Mouse (Mus musculus) kidney, postnatal 0 days (tissue): ENCODE results near the gene Ttc21b. TPM values are rescaled to one million over a fixed set of nuclear protein-coding genes. Genes with fewer than 3 reads are reported as not detected.
A peak's percentile ranks its signal among the peaks of the same experiment; 100 is the strongest.
"Not testable (repeated sequence)": the region's sequence is repeated elsewhere in the genome, so short reads cannot be mapped to it uniquely, and the experiment has no call there.

ENCODE experiments used
- ATAC-seq: fragments of 200-750 bp; cut with Nextera tagmentation; replicated peaks from 2 replicates; pipeline ENCODE4 v1.8.0; 2017; ENCODE audit warnings: low read depth, moderate number of reproducible peaks, moderate TSS enrichment, moderate library complexity; ENCODE audit not compliant: low FRiP score
- DNase-seq: peaks from one replicate; pipeline ENCODE4 v3.0.0-alpha.2; 2016; ENCODE audit warnings: low spot score
- H3K27ac ChIP-seq: fragments of 300-500 bp; sonication (generic); 2 replicates; pipeline ENCODE4 v1.5.1; 2014; ENCODE audit warnings: mild to moderate bottlenecking
- H3K27me3 ChIP-seq: fragments of 300-500 bp; sonication (generic); 2 replicates; pipeline ENCODE4 v1.6.1; 2014; ENCODE audit warnings: low read length, mixed read lengths; ENCODE audit not compliant: insufficient read depth
- H3K36me3 ChIP-seq: fragments of 300-500 bp; sonication (generic); 2 replicates; pipeline ENCODE4 v1.6.1; 2014; ENCODE audit warnings: low read length, mixed read lengths; ENCODE audit not compliant: insufficient read depth
- H3K4me1 ChIP-seq: fragments of 300-500 bp; sonication (generic); replicated peaks from 2 replicates; pipeline ENCODE4 v1.6.1; 2014; ENCODE audit warnings: antibody characterized with exemption, low read length, mixed read lengths; ENCODE audit not compliant: insufficient read depth
- H3K4me2 ChIP-seq: fragments of 300-500 bp; sonication (generic); 2 replicates; pipeline ENCODE4 v1.6.1; 2014; ENCODE audit warnings: mild to moderate bottlenecking, low read length, moderate library complexity, mixed read lengths
- H3K4me3 ChIP-seq: fragments of 300-500 bp; sonication (generic); replicated peaks from 2 replicates; pipeline ENCODE4 v1.5.1; 2014; ENCODE audit warnings: low read depth, low read length
- H3K9ac ChIP-seq: fragments of 300-500 bp; sonication (generic); 2 replicates; pipeline ENCODE4 v1.6.1; 2014; ENCODE audit warnings: low read depth, low read length
- H3K9me3 ChIP-seq: fragments of 300-500 bp; sonication (generic); replicated peaks from 2 replicates; pipeline ENCODE4 v1.6.1; 2016; ENCODE audit warnings: low read length, inconsistent platforms, mixed read lengths
- CTCF ChIP-seq: IDR thresholded peaks from 2 replicates; pipeline ENCODE4 v1.5.1; 2016; ENCODE audit warnings: antibody characterized with exemption, low read depth, mild to moderate bottlenecking, moderate library complexity
- WGBS: fragments of 180-500 bp; shearing (Covaris S2); extraction: QIAGEN DNeasy Blood & Tissue Kit; methylation state at CpG from one replicate; pipeline ENCODE4 v1.1.7; 2014; 5-methylcytosine and 5-hydroxymethylcytosine counted together
- polyA plus RNA-seq: library from polyadenylated mRNA; unstranded; fragments of >200 nt; fragmentation: Nextera tagmentation; extraction: Ambion mirVana; gene quantifications from 2 replicates; pipeline ENCODE4 v1.2.1, GENCODE M21; 2015

Ttc21b gene
- polyA plus RNA-seq, 1 experiment from 2014 or later = 9.6 TPM

- no peak for TF ChIP-seq CTCF
- WGBS = 83% methylated on average over 10 of the region's 10 CpGs
- Histone ChIP-seq H3K4me2 (no peak overlapping the region), H3K27me3 (no peaks in the 10 kb centered on the region), H3K36me3 (peaks cover 23% of the 10 kb centered on the region; the same call in 1 of the 2 replicates), H3K27ac (no peak overlapping the region), H3K4me1 (no peaks in the 10 kb centered on the region), H3K4me3 (no peak overlapping the region), H3K9ac (no peak overlapping the region), H3K9me3 (no peaks in the 10 kb centered on the region)
- ATAC-seq (no peak), DNase-seq (no peak)
These were observed 46.5 kb downstream of the Ttc21b start for GRCm38 (mm10) chr2:66209875-66210274.

- 95% methylated on average over 13 of the region's 13 CpGs for WGBS
- no peak for TF ChIP-seq CTCF
These were observed 47.1 kb downstream of the Ttc21b start for GRCm38 (mm10) chr2:66209353-66209752.

GRCm38 (mm10) chr2:66206796-66207195, 49.6 kb downstream of the Ttc21b start:
- H3K9me3 ChIP-seq = no peaks in the 10 kb centered on the region
- H3K27me3 ChIP-seq = no peaks in the 10 kb centered on the region
- no peak overlapping the region for H3K27ac ChIP-seq
- 88% methylated on average over 2 of the region's 2 CpGs for WGBS
- DNase-seq = no peak
- H3K36me3 ChIP-seq = peaks cover 21% of the 10 kb centered on the region; the same call in 1 of the 2 replicates
- H3K9ac ChIP-seq = no peak overlapping the region
- no peak overlapping the region for H3K4me3 ChIP-seq
- TF ChIP-seq CTCF = no peak
- H3K4me1 ChIP-seq = no peaks in the 10 kb centered on the region
- ATAC-seq = no peak
- no peak overlapping the region for H3K4me2 ChIP-seq

More at GRCm38 (mm10) chr2:66209353-66209752, 47.1 kb downstream of the Ttc21b start:
- Histone ChIP-seq H3K27me3 (no peaks in the 10 kb centered on the region), H3K4me2 (no peak overlapping the region), H3K4me1 (no peaks in the 10 kb centered on the region), H3K4me3 (no peak overlapping the region), H3K9me3 (no peaks in the 10 kb centered on the region), H3K27ac (no peak overlapping the region), H3K9ac (no peak overlapping the region), H3K36me3 (peaks cover 21% of the 10 kb centered on the region; the same call in 1 of the 2 replicates)
- ATAC-seq = no peak
- DNase-seq = no peak

- no peak for DNase-seq
- peaks cover 14% of the 10 kb centered on the region; the same call in 1 of the 2 replicates for H3K36me3 ChIP-seq
- no peaks in the 10 kb centered on the region for H3K27me3 ChIP-seq
- ATAC-seq = peak; percentile 61; the same call in 1 of the 2 replicates
- H3K9ac ChIP-seq = no peak overlapping the region
- no peak overlapping the region for H3K27ac ChIP-seq
- H3K4me1 ChIP-seq = no peaks in the 10 kb centered on the region
- H3K4me3 ChIP-seq = no peak overlapping the region
- H3K9me3 ChIP-seq = no peaks in the 10 kb centered on the region
- TF ChIP-seq CTCF = no peak
- 91% methylated on average over 2 of the region's 2 CpGs for WGBS
- H3K4me2 ChIP-seq = no peak overlapping the region
These were observed 52.2 kb downstream of the Ttc21b start for GRCm38 (mm10) chr2:66204218-66204617.

- H3K27ac ChIP-seq = no peak overlapping the region
- H3K4me2 ChIP-seq = no peak overlapping the region
- 53% methylated on average over 3 of the region's 3 CpGs for WGBS
- H3K36me3 ChIP-seq = 0 out of 2 replicates have a peak, but pooled peaks cover 7% of the 10 kb centered on the region
- no peak overlapping the region for H3K9ac ChIP-seq
- no peaks in the 10 kb centered on the region for H3K27me3 ChIP-seq
- no peak overlapping the region for H3K4me3 ChIP-seq
- ATAC-seq = no peak
- no peak for DNase-seq
- no peak for TF ChIP-seq CTCF
- H3K4me1 ChIP-seq = no peaks in the 10 kb centered on the region
- no peaks in the 10 kb centered on the region for H3K9me3 ChIP-seq
These were observed 56.2 kb downstream of the Ttc21b start for GRCm38 (mm10) chr2:66200195-66200594.

GRCm38 (mm10) chr2:66191691-66192100, 64.7 kb downstream of the Ttc21b start:
- 52% methylated on average over 13 of the region's 13 CpGs for WGBS
- no peak for TF ChIP-seq CTCF
- no peak overlapping the region for H3K27ac ChIP-seq
- ATAC-seq (no peak), DNase-seq (peak; percentile 16)
- H3K27me3 ChIP-seq = no peaks in the 10 kb centered on the region
- H3K4me2 ChIP-seq = peak overlapping the region; percentile 28; the same call in 1 of the 2 replicates
- H3K9ac ChIP-seq = no peak overlapping the region
- H3K4me3 ChIP-seq = 0 out of 2 replicates have a peak overlapping the region, but pooled peaks have one; percentile 0
- 0 out of 2 replicates have a peak, but pooled peaks cover 4% of the 10 kb centered on the region for H3K36me3 ChIP-seq
- H3K4me1 ChIP-seq = 0 out of 2 replicates have a peak, but pooled peaks cover 3% of the 10 kb centered on the region
- H3K9me3 ChIP-seq = no peaks in the 10 kb centered on the region

- Histone ChIP-seq H3K27me3 (no peaks in the 10 kb centered on the region), H3K9ac (no peak overlapping the region), H3K9me3 (no peaks in the 10 kb centered on the region), H3K36me3 (no peaks in the 10 kb centered on the region), H3K4me1 (0 out of 2 replicates have a peak, but pooled peaks cover 3% of the 10 kb centered on the region), H3K27ac (no peak overlapping the region), H3K4me3 (no peak overlapping the region), H3K4me2 (no peak overlapping the region)
- no peak for TF ChIP-seq CTCF
- DNase-seq (no peak), ATAC-seq (no peak)
- 95% methylated on average over 5 of the region's 5 CpGs for WGBS
These were observed 66.3 kb downstream of the Ttc21b start for GRCm38 (mm10) chr2:66190157-66190556.

- not testable (repeated sequence) for ATAC-seq, H3K27ac ChIP-seq, DNase-seq, H3K27me3 ChIP-seq, H3K9me3 ChIP-seq, H3K4me1 ChIP-seq, H3K4me2 ChIP-seq, H3K9ac ChIP-seq, H3K4me3 ChIP-seq, H3K36me3 ChIP-seq
- WGBS = 98% methylated on average over 12 of the region's 12 CpGs
These were observed 67.2 kb downstream of the Ttc21b start for GRCm38 (mm10) chr2:66189197-66189596.
